Mouse (Mus musculus) cerebellum, adult 2 months (tissue): Measurements from ENCODE around the gene Sgk2. TPM values are rescaled to one million over a fixed set of nuclear protein-coding genes. Genes with fewer than 3 reads are reported as not detected.
"Not testable (repeated sequence)": the region's sequence is repeated elsewhere in the genome, so short reads cannot be mapped to it uniquely, and the experiment has no call there.

ENCODE experiments used
- DNase-seq, 2 experiments: peaks; one replicate each; pipeline ENCODE4 v3.0.0; 2021
- H3K27ac ChIP-seq: fragments of 200-500 bp; 2 replicates; pipeline ENCODE4 v1.5.1; 2012; ENCODE audit warnings: low read length, control low read depth, inconsistent platforms; ENCODE audit not compliant: insufficient read depth
- H3K27me3 ChIP-seq: fragments of 200-500 bp; 2 replicates; pipeline ENCODE4 v1.6.1; 2012; ENCODE audit warnings: inconsistent platforms, mild to moderate bottlenecking, low read length, moderate library complexity; ENCODE audit not compliant: control insufficient read depth, insufficient read depth
- H3K4me1 ChIP-seq: fragments of 200-500 bp; 2 replicates; pipeline ENCODE4 v1.6.1; 2011; ENCODE audit warnings: low read length; ENCODE audit not compliant: control insufficient read depth, insufficient read depth
- H3K4me3 ChIP-seq: fragments of 200-500 bp; replicated peaks from 2 replicates; pipeline ENCODE3; 2011; ENCODE audit warnings: mild to moderate bottlenecking, low read depth, low read length, control low read depth; ENCODE audit not compliant: insufficient read depth
- CTCF ChIP-seq: fragments of 200-500 bp; IDR thresholded peaks from 2 replicates; pipeline ENCODE4 v1.5.1; 2011; ENCODE audit warnings: low read depth, mild to moderate bottlenecking, control low read depth, low read length, moderate library complexity, borderline replicate concordance; ENCODE audit not compliant: insufficient read depth
- POLR2A ChIP-seq: fragments of 200-500 bp; IDR thresholded peaks from 2 replicates; pipeline ENCODE4 v1.6.1; 2011; ENCODE audit warnings: low read length, control low read depth, borderline replicate concordance; ENCODE audit not compliant: insufficient read depth
- WGBS: fragments of 180-500 bp; shearing (Covaris S2); methylation state at CpG from one replicate; pipeline ENCODE4 v1.1.7; 2018; 5-methylcytosine and 5-hydroxymethylcytosine counted together
- polyA plus RNA-seq: library from polyadenylated mRNA; depleted of rRNA; stranded (reverse); fragments of >200 nt; gene quantifications from 2 replicates; pipeline ENCODE4 v1.2.3, GENCODE M21; 2012; rRNA removed

Sgk2 gene
- polyA plus RNA-seq, 1 experiment: 3.8 TPM

DNA sequence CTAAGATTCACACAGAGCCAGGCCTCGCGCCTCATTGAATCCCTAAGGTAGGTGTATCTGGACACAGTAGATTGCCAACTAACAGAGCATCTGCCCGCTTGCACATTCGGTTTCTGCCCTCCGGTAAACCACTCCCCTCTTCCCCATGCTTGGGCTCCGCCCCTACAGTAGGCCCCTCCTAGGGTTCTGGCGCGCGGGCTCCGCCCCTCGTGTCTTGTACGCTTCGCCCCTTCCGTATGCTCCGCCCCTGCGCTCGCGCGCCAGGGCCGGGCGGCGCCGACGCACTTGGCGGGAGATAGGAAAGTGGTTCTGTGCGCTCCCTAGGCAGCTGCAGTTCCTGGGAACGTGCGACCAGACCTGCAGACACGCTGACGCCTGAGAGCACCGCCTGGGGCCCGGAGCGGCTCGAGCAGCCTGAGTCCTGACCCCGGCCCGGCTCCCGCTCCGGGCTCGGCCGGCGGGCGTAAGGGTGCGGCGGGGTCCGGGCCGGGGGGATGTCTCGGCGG is 67.3 kb downstream of the Sgk2 start, which contains the start of gene Mybl2:
Gene Mybl2 (plus strand): TSS at position 353 of the 506 bp plus-strand sequence.
- TF ChIP-seq POLR2A (no peak), CTCF (no peak)
- H3K27ac ChIP-seq: no peak within 1 kb of the TSS
- peak within 1 kb of the TSS; percentile 33 for H3K4me3 ChIP-seq
- WGBS: under 1% methylated on average over 48 of the region's 48 CpGs
- peaks cover 2% of the 10 kb centered on the region; the same call in 1 of the 2 replicates for H3K4me1 ChIP-seq
- DNase-seq: peak; percentile 67 to 72
- H3K27me3 ChIP-seq: no peaks in the 10 kb centered on the region; the same call in 1 of the 2 replicates

GRCm38 (mm10) chr2:163054891-163055494 is 67.9 kb downstream of the Sgk2 start:
- Histone ChIP-seq H3K4me3 (peak overlapping the region; percentile 6), H3K27me3 (no peaks in the 10 kb centered on the region; the same call in 1 of the 2 replicates), H3K27ac (no peak overlapping the region), H3K4me1 (peaks cover 2% of the 10 kb centered on the region; the same call in 1 of the 2 replicates)
- TF ChIP-seq POLR2A: no peak
- TF ChIP-seq CTCF: no peak
- no peak for DNase-seq
- WGBS: 1% methylated on average over 37 of the region's 38 CpGs

GRCm38 (mm10) chr2:163055715-163056114 is 68.6 kb downstream of the Sgk2 start:
- DNase-seq: no peak
- Histone ChIP-seq H3K27ac (no peak overlapping the region), H3K27me3 (no peaks in the 10 kb centered on the region; the same call in 1 of the 2 replicates), H3K4me1 (peaks cover 2% of the 10 kb centered on the region; the same call in 1 of the 2 replicates), H3K4me3 (no peak overlapping the region)
- 26% methylated on average over 5 of the region's 5 CpGs for WGBS
- no peak for TF ChIP-seq POLR2A
- TF ChIP-seq CTCF: no peak

GRCm38 (mm10) chr2:163056584-163056983 is 69.5 kb downstream of the Sgk2 start:
- WGBS: 88% methylated on average over 9 of the region's 9 CpGs
- TF ChIP-seq CTCF: no peak
- TF ChIP-seq POLR2A: no peak
- no peak for DNase-seq

DNA sequence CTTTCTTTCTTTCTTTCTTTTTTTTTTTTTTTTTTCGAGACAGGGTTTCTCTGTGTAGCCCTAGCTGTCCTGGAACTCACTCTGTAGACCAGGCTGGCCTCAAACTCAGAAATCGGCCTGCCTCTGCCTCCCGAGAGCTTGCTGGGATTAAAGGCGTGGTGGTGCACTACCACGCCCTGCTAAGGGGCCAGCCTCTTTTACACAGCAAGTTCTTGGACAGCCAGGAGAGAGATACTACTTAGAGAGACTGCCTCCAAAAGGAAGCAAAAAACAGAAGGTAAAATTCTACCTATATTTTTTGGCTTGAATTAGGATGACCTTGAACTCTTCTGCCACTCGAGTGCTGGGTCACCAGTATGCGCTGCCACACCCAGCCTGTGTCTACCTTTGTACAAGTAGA is 71.9 kb downstream of the Sgk2 start:
- H3K27me3 ChIP-seq, H3K4me3 ChIP-seq, H3K4me1 ChIP-seq, DNase-seq, H3K27ac ChIP-seq: not testable (repeated sequence)
- WGBS: 92% methylated on average over 7 of the region's 7 CpGs

More at GRCm38 (mm10) chr2:163056584-163056983, 69.5 kb downstream of the Sgk2 start:
- H3K4me1 ChIP-seq: peaks cover 2% of the 10 kb centered on the region; the same call in 1 of the 2 replicates
- H3K27ac ChIP-seq: no peak overlapping the region
- no peaks in the 10 kb centered on the region; the same call in 1 of the 2 replicates for H3K27me3 ChIP-seq
- no peak overlapping the region for H3K4me3 ChIP-seq

- 79% methylated on average over 6 of the region's 6 CpGs for WGBS
- Histone ChIP-seq H3K4me3 (no peak overlapping the region), H3K27ac (no peak overlapping the region), H3K27me3 (no peaks in the 10 kb centered on the region), H3K4me1 (no peaks in the 10 kb centered on the region)
- no peak for DNase-seq
- no peak for TF ChIP-seq POLR2A
- no peak for TF ChIP-seq CTCF
Observed at GRCm38 (mm10) chr2:163060630-163061029, 73.5 kb downstream of the Sgk2 start.

DNA sequence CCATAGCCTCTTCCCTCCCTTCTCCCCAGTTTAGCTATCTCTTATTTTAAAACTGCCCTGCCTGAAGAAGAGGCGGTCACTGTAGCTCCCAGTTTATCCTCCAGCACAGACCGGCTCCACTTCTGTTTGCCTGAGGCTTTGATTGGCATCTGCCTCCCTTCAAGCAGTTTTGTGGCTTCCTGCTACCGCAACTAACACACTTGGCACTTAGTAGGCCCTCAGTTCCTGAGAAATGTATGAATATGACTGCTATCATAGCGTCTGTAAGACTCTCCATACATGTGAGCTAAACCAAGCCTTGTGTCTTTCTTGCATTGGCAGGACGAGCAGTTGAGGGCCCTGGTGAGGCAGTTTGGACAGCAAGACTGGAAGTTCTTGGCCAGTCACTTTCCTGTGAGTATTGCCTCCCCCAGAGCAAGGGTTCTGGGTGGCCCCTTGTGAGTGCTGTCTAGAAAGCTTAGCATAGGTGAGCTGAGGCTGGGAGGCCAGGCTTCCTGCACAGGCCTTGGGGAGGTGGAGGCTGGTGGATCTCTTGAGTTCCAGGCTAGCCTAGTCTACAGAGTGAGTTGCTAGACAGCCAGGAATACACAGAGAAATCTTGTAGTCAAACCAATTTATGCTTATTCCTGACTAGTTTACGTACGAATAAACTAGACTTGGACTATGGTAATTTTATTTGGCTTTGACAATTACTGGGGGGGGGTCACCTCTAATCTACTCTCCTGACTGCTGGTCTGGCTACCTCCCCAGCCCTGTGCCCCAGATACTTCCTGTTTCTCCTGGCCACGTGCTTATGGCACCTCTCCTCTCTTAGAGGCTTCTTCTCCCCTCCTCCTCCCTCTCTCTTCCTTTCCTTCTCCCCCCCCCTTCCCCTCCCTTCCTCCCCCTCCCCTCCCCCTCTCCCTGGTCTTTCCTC is 74.3 kb downstream of the Sgk2 start:
- TF ChIP-seq POLR2A: no peak
- no peaks in the 10 kb centered on the region for H3K27me3 ChIP-seq
- WGBS: 89% methylated on average over 8 of the region's 8 CpGs
- no peak overlapping the region for H3K4me3 ChIP-seq
- no peaks in the 10 kb centered on the region for H3K4me1 ChIP-seq
- no peak overlapping the region for H3K27ac ChIP-seq
- DNase-seq: no peak

GRCm38 (mm10) chr2:163062119-163062508 is 75.0 kb downstream of the Sgk2 start:
- 82% methylated on average over 6 of the region's 6 CpGs for WGBS
- Histone ChIP-seq H3K27ac (no peak overlapping the region), H3K4me1 (no peaks in the 10 kb centered on the region), H3K4me3 (no peak overlapping the region), H3K27me3 (no peaks in the 10 kb centered on the region)
- TF ChIP-seq CTCF (no peak), POLR2A (no peak)
- DNase-seq: no peak

Other genes with a start within 250 kb of the Sgk2 start
- 140 and 143 TPM in 2 replicates for gene Srsf6, start 55.8 kb upstream of the Sgk2 start, polyA plus RNA-seq
- gene L3mbtl1, start 43.9 kb upstream of the Sgk2 start, polyA plus RNA-seq: 8.2 and 8.5 TPM in 2 replicates
- gene Ift52, start 30.0 kb downstream of the Sgk2 start, polyA plus RNA-seq: 34.2 and 35.9 TPM in 2 replicates
- 0.90 and 1.6 TPM in 2 replicates for gene Mybl2, start 67.4 kb downstream of the Sgk2 start, polyA plus RNA-seq
- 0.24 TPM in 1 of 2 replicates, not detected in the other for gene Gtsf1l, start 100.5 kb downstream of the Sgk2 start, polyA plus RNA-seq
- 23.6 and 27.3 TPM in 2 replicates for gene Tox2, start 215.8 kb downstream of the Sgk2 start, polyA plus RNA-seq